Mouse (Mus musculus) lung, adult 2 months (tissue): ENCODE measurements around the gene Asic2.

Experiments
- CTCF ChIP-seq: fragments of 200-500 bp; IDR thresholded peaks from 2 replicates; pipeline ENCODE4 v1.5.1; 2011; ENCODE audit warnings: mild to moderate bottlenecking, low read length, control low read depth; ENCODE audit not compliant: insufficient read depth
- POLR2A ChIP-seq: fragments of 200-500 bp; IDR thresholded peaks from 2 replicates; pipeline ENCODE4 v1.6.1; 2011; ENCODE audit warnings: low read depth, mild to moderate bottlenecking, control low read depth, low read length, borderline replicate concordance; ENCODE audit errors: extremely low read depth

- TF ChIP-seq CTCF (no peak), POLR2A (no peak)
Measured at GRCm38 (mm10) chr11:81369497-81370425, 598.5 kb downstream of the Asic2 start.
